Mouse (Mus musculus) liver, embryonic 11.5 days (tissue): ENCODE results near the gene Gm21663. TPM values are rescaled to one million over a fixed set of nuclear protein-coding genes. Genes with fewer than 3 reads are reported as not detected.

ENCODE experiments used
- ATAC-seq: fragments of 200-750 bp; cut with Nextera tagmentation; replicated peaks from 2 replicates; pipeline ENCODE4 v1.8.0; 2017; ENCODE audit warnings: moderate number of reproducible peaks, mild to moderate bottlenecking, moderate TSS enrichment, moderate library complexity; ENCODE audit not compliant: low FRiP score
- DNase-seq: peaks from one replicate; pipeline ENCODE4 v3.0.0-alpha.2; 2017; ENCODE audit warnings: low spot score
- H3K27ac ChIP-seq: fragments of 300-500 bp; sonication (generic); 2 replicates; pipeline ENCODE4 v1.5.1; 2014; ENCODE audit warnings: mild to moderate bottlenecking, low read depth, low read length, control low read depth
- H3K27me3 ChIP-seq: fragments of 300-500 bp; sonication (generic); replicated peaks from 2 replicates; pipeline ENCODE4 v1.6.1; 2014; ENCODE audit warnings: low read length, mixed read lengths; ENCODE audit not compliant: control insufficient read depth, insufficient read depth
- H3K36me3 ChIP-seq: fragments of 300-500 bp; sonication (generic); 2 replicates; pipeline ENCODE4 v1.6.1; 2014; ENCODE audit warnings: mild to moderate bottlenecking, low read length, moderate library complexity, mixed read lengths; ENCODE audit not compliant: control insufficient read depth, insufficient read depth
- H3K4me1 ChIP-seq: fragments of 300-500 bp; sonication (generic); replicated peaks from 2 replicates; pipeline ENCODE4 v1.6.1; 2014; ENCODE audit warnings: low read length, mixed read lengths; ENCODE audit not compliant: control insufficient read depth, insufficient read depth
- H3K4me2 ChIP-seq: fragments of 300-500 bp; sonication (generic); 2 replicates; pipeline ENCODE4 v1.6.1; 2014; ENCODE audit warnings: mild to moderate bottlenecking, control low read depth, moderate library complexity
- H3K4me3 ChIP-seq: fragments of 300-500 bp; sonication (generic); 2 replicates; pipeline ENCODE4 v1.5.1; 2014; ENCODE audit warnings: low read depth, low read length, control low read depth
- H3K9ac ChIP-seq: fragments of 300-500 bp; sonication (generic); 2 replicates; pipeline ENCODE4 v1.6.1; 2014; ENCODE audit warnings: low read depth, low read length, control low read depth
- H3K9me3 ChIP-seq: fragments of 300-500 bp; sonication (generic); 2 replicates; pipeline ENCODE4 v1.6.1; 2016; ENCODE audit warnings: low read length, inconsistent platforms, mixed read lengths; ENCODE audit not compliant: control insufficient read depth
- WGBS: fragments of 180-500 bp; shearing (Covaris S2); extraction: QIAGEN DNeasy Blood & Tissue Kit; methylation state at CpG from one replicate; pipeline ENCODE4 v1.1.7; 2014; 5-methylcytosine and 5-hydroxymethylcytosine counted together
- polyA plus RNA-seq: library from polyadenylated mRNA; unstranded; fragments of >200 nt; fragmentation: Nextera tagmentation; extraction: Ambion mirVana; gene quantifications from 2 replicates; pipeline ENCODE4 v1.2.1, GENCODE M21; 2014

The Gm21663 gene
- polyA plus RNA-seq, 1 experiment from 2014 or later = not detected

GRCm38 (mm10) chr5:25886708-25887107, 55.5 kb downstream of the Gm21663 start:
- H3K36me3 ChIP-seq = no peaks in the 10 kb centered on the region
- no peak overlapping the region for H3K27ac ChIP-seq
- WGBS = 74% methylated on average over 3 of the region's 3 CpGs
- peaks cover 3% of the 10 kb centered on the region; the same call in 1 of the 2 replicates for H3K9me3 ChIP-seq
- DNase-seq (no peak), ATAC-seq (no peak)
- no peak overlapping the region for H3K4me3 ChIP-seq
- H3K9ac ChIP-seq = no peak overlapping the region
- no peaks in the 10 kb centered on the region for H3K27me3 ChIP-seq
- no peaks in the 10 kb centered on the region for H3K4me1 ChIP-seq
- no peak overlapping the region for H3K4me2 ChIP-seq

Other genes starting within 250 kb of the Gm21663 start
- 12.5 and 13.6 TPM in 2 replicates for gene Xrcc2, start 236.6 kb downstream of the Gm21663 start, polyA plus RNA-seq
- gene Actr3b, start 182.4 kb downstream of the Gm21663 start, polyA plus RNA-seq = 2.3 and 2.4 TPM in 2 replicates
- gene Gm21671, start 12.0 kb upstream of the Gm21663 start, polyA plus RNA-seq = not detected in 2 replicates
- gene Gm21680, start 30.3 kb upstream of the Gm21663 start, polyA plus RNA-seq = 0.17 TPM in 1 of 2 replicates, not detected in the other
- 0.07 TPM in 1 of 2 replicates, not detected in the other for gene Gm21698, start 46.3 kb upstream of the Gm21663 start, polyA plus RNA-seq
- not detected in 2 replicates for gene Gm1979, start 62.4 kb upstream of the Gm21663 start, polyA plus RNA-seq
- not detected in 2 replicates for gene Gm5862, start 80.5 kb upstream of the Gm21663 start, polyA plus RNA-seq
- gene Speer4a, start 97.2 kb upstream of the Gm21663 start, polyA plus RNA-seq = 0.11 TPM in 1 of 2 replicates, not detected in the other
- not detected in 2 replicates for gene Gm7347, start 116.2 kb upstream of the Gm21663 start, polyA plus RNA-seq
- gene Gm10471, start 146.9 kb upstream of the Gm21663 start, polyA plus RNA-seq = not detected in 2 replicates
- 0.07 TPM in 1 of 2 replicates, not detected in the other for gene 5031410I06Rik, start 163.0 kb upstream of the Gm21663 start, polyA plus RNA-seq
- gene Gm10220, start 179.0 kb upstream of the Gm21663 start, polyA plus RNA-seq = not detected in 2 replicates